Mouse (Mus musculus): ENCODE results near the gene Cnksr3. TPM values are rescaled to one million over a fixed set of nuclear protein-coding genes. Genes with fewer than 3 reads are reported as not detected.

The Cnksr3 gene
- polyA plus RNA-seq, 1 experiment from 2014 or later, result 9.5 TPM

DNA sequence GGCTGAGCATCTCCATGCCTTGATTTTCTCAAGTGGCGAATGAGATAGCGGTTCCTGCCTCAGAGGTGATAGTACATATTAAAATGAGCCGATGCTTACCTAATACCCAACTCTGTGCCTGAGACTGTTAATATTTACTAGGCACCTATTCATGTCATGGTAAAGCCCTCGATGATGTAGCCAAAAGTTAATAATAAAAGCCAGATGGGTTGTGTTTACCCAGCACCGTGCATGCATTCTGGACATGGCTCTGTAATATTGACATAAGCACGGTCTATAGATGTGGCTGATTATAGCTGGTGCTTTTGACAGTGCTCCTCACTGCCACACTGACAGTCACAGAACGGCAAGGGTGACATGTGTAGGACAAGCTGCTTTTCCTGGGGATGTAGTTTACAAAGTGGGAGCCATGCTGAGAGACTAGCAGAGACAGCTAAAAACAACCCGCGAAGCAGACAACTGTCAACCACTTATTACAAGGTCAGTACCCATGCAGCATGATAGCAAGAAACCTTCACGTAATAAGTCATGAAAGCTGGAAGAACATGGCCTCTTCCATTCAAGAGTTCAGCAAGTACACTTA, 3.1 kb downstream of the Cnksr3 start:
- no peak for DNase-seq (ENCODE audit: extremely low spot score, low spot score)
- Histone ChIP-seq H3K27ac (no peak overlapping the region), H3K9me3 (no peaks in the 10 kb centered on the region), H3K4me3 (no peak overlapping the region), H3K27me3 (ENCODE audit: poor library complexity, severe bottlenecking) (no peaks in the 10 kb centered on the region), H3K36me3 (replicated peaks) (peaks cover 8% of the 10 kb centered on the region; the same call in 1 of the 2 replicates), H3K4me1 (peaks cover 40% of the 10 kb centered on the region)
- 87% methylated on average over 10 of the region's 10 CpGs for WGBS

GRCm38 (mm10) chr10:7207301-7207700, 4.7 kb downstream of the Cnksr3 start:
- no peaks in the 10 kb centered on the region for H3K27me3 ChIP-seq (ENCODE audit: poor library complexity, severe bottlenecking)
- no peak overlapping the region for H3K4me3 ChIP-seq
- H3K27ac ChIP-seq, result no peak overlapping the region
- no peak for DNase-seq (ENCODE audit: extremely low spot score, low spot score)
- no peaks in the 10 kb centered on the region for H3K9me3 ChIP-seq
- H3K36me3 ChIP-seq (replicated peaks), result peaks cover 8% of the 10 kb centered on the region; the same call in 1 of the 2 replicates
- 80% methylated on average over 11 of the region's 11 CpGs for WGBS
- peaks cover 23% of the 10 kb centered on the region for H3K4me1 ChIP-seq

GRCm38 (mm10) chr10:7206571-7206970, 5.5 kb downstream of the Cnksr3 start:
- Histone ChIP-seq H3K27me3 (ENCODE audit: poor library complexity, severe bottlenecking) (no peaks in the 10 kb centered on the region), H3K4me3 (no peak overlapping the region), H3K9me3 (no peaks in the 10 kb centered on the region), H3K4me1 (peaks cover 22% of the 10 kb centered on the region), H3K27ac (no peak overlapping the region), H3K36me3 (replicated peaks) (peaks cover 8% of the 10 kb centered on the region; the same call in 1 of the 2 replicates)
- DNase-seq (ENCODE audit: extremely low spot score, low spot score), result no peak
- 84% methylated on average over 7 of the region's 7 CpGs for WGBS

- DNase-seq (ENCODE audit: extremely low spot score, low spot score), result no peak
- Histone ChIP-seq H3K27me3 (ENCODE audit: poor library complexity, severe bottlenecking) (no peaks in the 10 kb centered on the region), H3K27ac (no peak overlapping the region), H3K4me3 (no peak overlapping the region), H3K9me3 (no peaks in the 10 kb centered on the region), H3K4me1 (peaks cover 16% of the 10 kb centered on the region), H3K36me3 (replicated peaks) (peaks cover 8% of the 10 kb centered on the region; the same call in 1 of the 2 replicates)
- 86% methylated on average over 3 of the region's 3 CpGs for WGBS
Observed at GRCm38 (mm10) chr10:7205576-7205975, 6.5 kb downstream of the Cnksr3 start.

GRCm38 (mm10) chr10:7204953-7205352, 7.1 kb downstream of the Cnksr3 start:
- DNase-seq (ENCODE audit: extremely low spot score, low spot score), result no peak
- Histone ChIP-seq H3K36me3 (replicated peaks) (peaks cover 8% of the 10 kb centered on the region; the same call in 1 of the 2 replicates), H3K4me3 (no peak overlapping the region), H3K9me3 (no peaks in the 10 kb centered on the region), H3K27ac (no peak overlapping the region), H3K4me1 (peaks cover 10% of the 10 kb centered on the region), H3K27me3 (ENCODE audit: poor library complexity, severe bottlenecking) (no peaks in the 10 kb centered on the region)
- 86% methylated on average over 3 of the region's 3 CpGs for WGBS

GRCm38 (mm10) chr10:7202576-7202975, 9.5 kb downstream of the Cnksr3 start:
- Histone ChIP-seq H3K27ac (no peak overlapping the region), H3K4me3 (no peak overlapping the region)
- WGBS, result 89% methylated on average over 9 of the region's 9 CpGs

DNA sequence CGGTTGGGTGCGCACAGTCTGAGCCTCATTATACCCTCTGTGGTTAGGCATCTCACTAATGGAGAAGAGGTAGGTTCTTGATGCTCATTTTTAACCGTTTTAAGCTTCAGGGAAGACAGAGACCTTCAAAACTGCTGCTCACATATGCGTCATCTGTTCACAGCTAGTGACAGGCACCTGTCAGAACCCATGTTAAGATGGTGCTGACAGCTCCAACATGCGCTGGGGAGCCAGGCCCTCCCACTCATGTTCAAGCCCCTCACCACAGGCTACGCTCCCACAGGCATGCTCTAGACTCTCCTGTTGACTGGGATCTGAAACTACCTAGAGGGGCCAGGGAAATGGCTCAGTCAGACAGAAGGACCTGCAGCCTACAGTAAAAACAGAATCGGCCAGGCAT, 11.4 kb downstream of the Cnksr3 start:
- H3K27ac ChIP-seq, result no peak overlapping the region
- H3K4me1 ChIP-seq, result peaks cover 13% of the 10 kb centered on the region
- no peak for DNase-seq (ENCODE audit: extremely low spot score, low spot score)
- no peaks in the 10 kb centered on the region for H3K27me3 ChIP-seq (ENCODE audit: poor library complexity, severe bottlenecking)
- H3K9me3 ChIP-seq, result no peaks in the 10 kb centered on the region
- 0 out of 2 replicates have a peak, but pooled peaks cover under 1% of the 10 kb centered on the region for H3K36me3 ChIP-seq (replicated peaks)
- 86% methylated on average over 7 of the region's 7 CpGs for WGBS
- no peak overlapping the region for H3K4me3 ChIP-seq

More at GRCm38 (mm10) chr10:7202576-7202975, 9.5 kb downstream of the Cnksr3 start:
- H3K9me3 ChIP-seq, result no peaks in the 10 kb centered on the region
- DNase-seq (ENCODE audit: extremely low spot score, low spot score), result no peak
- no peaks in the 10 kb centered on the region for H3K4me1 ChIP-seq
- peaks cover 8% of the 10 kb centered on the region; the same call in 1 of the 2 replicates for H3K36me3 ChIP-seq (replicated peaks)
- H3K27me3 ChIP-seq (ENCODE audit: poor library complexity, severe bottlenecking), result no peaks in the 10 kb centered on the region

- Histone ChIP-seq H3K9me3 (no peaks in the 10 kb centered on the region), H3K4me1 (peaks cover 16% of the 10 kb centered on the region), H3K27ac (no peak overlapping the region), H3K27me3 (ENCODE audit: poor library complexity, severe bottlenecking) (no peaks in the 10 kb centered on the region), H3K4me3 (no peak overlapping the region), H3K36me3 (replicated peaks) (no peaks in the 10 kb centered on the region)
- no peak for DNase-seq (ENCODE audit: extremely low spot score, low spot score)
Observed at GRCm38 (mm10) chr10:7198201-7198600, 13.8 kb downstream of the Cnksr3 start.

GRCm38 (mm10) chr10:7197733-7198132, 14.3 kb downstream of the Cnksr3 start:
- Histone ChIP-seq H3K4me1 (peaks cover 16% of the 10 kb centered on the region), H3K27me3 (ENCODE audit: poor library complexity, severe bottlenecking) (no peaks in the 10 kb centered on the region), H3K27ac (no peak overlapping the region), H3K9me3 (no peaks in the 10 kb centered on the region), H3K4me3 (no peak overlapping the region), H3K36me3 (replicated peaks) (no peaks in the 10 kb centered on the region)
- DNase-seq (ENCODE audit: extremely low spot score, low spot score), result no peak
- WGBS, result 91% methylated on average over 6 of the region's 6 CpGs

GRCm38 (mm10) chr10:7196668-7197400, 15.2 kb downstream of the Cnksr3 start:
- Histone ChIP-seq H3K27ac (no peak overlapping the region), H3K4me3 (no peak overlapping the region), H3K9me3 (no peaks in the 10 kb centered on the region), H3K4me1 (peaks cover 16% of the 10 kb centered on the region), H3K36me3 (replicated peaks) (no peaks in the 10 kb centered on the region), H3K27me3 (ENCODE audit: poor library complexity, severe bottlenecking) (no peaks in the 10 kb centered on the region)
- WGBS, result 78% methylated on average over 8 of the region's 8 CpGs
- DNase-seq (ENCODE audit: extremely low spot score, low spot score), result no peak

GRCm38 (mm10) chr10:7195927-7196326, 16.1 kb downstream of the Cnksr3 start:
- Histone ChIP-seq H3K4me3 (no peak overlapping the region), H3K36me3 (replicated peaks) (no peaks in the 10 kb centered on the region), H3K27me3 (ENCODE audit: poor library complexity, severe bottlenecking) (no peaks in the 10 kb centered on the region), H3K4me1 (peaks cover 16% of the 10 kb centered on the region), H3K9me3 (no peaks in the 10 kb centered on the region), H3K27ac (no peak overlapping the region)
- WGBS, result 87% methylated on average over 6 of the region's 6 CpGs
- DNase-seq (ENCODE audit: extremely low spot score, low spot score), result no peak

DNA sequence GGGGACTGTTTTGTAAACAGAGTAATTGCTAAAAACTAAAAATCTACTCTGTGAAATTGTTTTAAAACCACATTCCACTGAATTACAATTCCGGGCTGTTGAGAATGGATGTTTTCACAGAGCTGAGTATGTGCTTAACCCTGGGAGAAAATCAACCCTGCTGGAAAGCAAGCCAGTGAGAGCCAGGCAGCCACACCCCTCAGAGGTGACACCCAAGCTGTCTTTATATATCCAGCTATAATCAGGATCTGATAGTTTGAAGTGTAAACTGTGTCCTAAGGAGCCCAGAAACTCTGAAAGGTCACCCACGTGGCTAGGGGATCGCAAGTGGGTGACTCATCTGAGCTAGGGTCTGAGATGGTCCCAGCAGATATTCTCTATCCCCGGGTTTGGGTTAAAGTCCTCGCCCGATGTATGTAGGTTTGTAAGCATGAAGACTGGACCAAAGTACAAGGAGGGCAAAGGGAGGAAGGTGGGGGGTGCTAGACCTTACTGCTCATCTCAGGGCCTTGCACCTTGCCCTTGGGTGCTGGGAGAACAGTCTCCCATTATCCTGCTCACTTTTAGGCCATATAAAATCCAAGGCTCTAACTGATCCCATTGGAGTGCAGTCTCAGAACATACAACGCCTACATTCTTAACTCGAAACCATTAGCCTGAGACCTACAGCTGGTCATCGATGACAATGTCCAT, 20.2 kb downstream of the Cnksr3 start:
- no peaks in the 10 kb centered on the region for H3K27me3 ChIP-seq (ENCODE audit: poor library complexity, severe bottlenecking)
- H3K4me3 ChIP-seq, result no peak overlapping the region
- peaks cover 17% of the 10 kb centered on the region for H3K4me1 ChIP-seq
- no peak for DNase-seq (ENCODE audit: extremely low spot score, low spot score)
- H3K9me3 ChIP-seq, result no peaks in the 10 kb centered on the region
- no peaks in the 10 kb centered on the region for H3K36me3 ChIP-seq (replicated peaks)
- WGBS, result 92% methylated on average over 9 of the region's 9 CpGs
- no peak overlapping the region for H3K27ac ChIP-seq

- WGBS, result 89% methylated on average over 6 of the region's 6 CpGs
- peaks cover 4% of the 10 kb centered on the region; the same call in 1 of the 2 replicates for H3K9me3 ChIP-seq
- H3K27me3 ChIP-seq (ENCODE audit: poor library complexity, severe bottlenecking), result no peaks in the 10 kb centered on the region
- H3K4me1 ChIP-seq, result peaks cover 4% of the 10 kb centered on the region
- H3K27ac ChIP-seq, result no peak overlapping the region
- no peaks in the 10 kb centered on the region for H3K36me3 ChIP-seq (replicated peaks)
- DNase-seq (ENCODE audit: extremely low spot score, low spot score), result no peak
- H3K4me3 ChIP-seq, result no peak overlapping the region
Observed at GRCm38 (mm10) chr10:7189194-7189593, 22.8 kb downstream of the Cnksr3 start.
